23 mouse cellular contexts compared by ENCODE assay signal in genomic region chr1:75158990-75159389, GRCm38 (mm10). TPM values are rescaled to one million over a fixed set of nuclear protein-coding genes. Genes with fewer than 3 reads are reported as not detected.
"Had no signal": no experiment of that assay in that cellular context is flagged by ENCODE, and none has a peak within 500 bp of the region (broad histone marks: within the 10 kb centered on the region; RNA-seq: fewer than 3 reads in every experiment).

No protein-coding gene starts in this region.

- H3K27ac ChIP-seq: kidney, postnatal 0 days; layer of hippocampus, adult 2 months; stomach, postnatal 0 days had no signal

- H3K27me3 ChIP-seq: megakaryocyte, embryonic 14.5 days had no signal

- H3K4me3 ChIP-seq: layer of hippocampus, adult 2 months; megakaryocyte, embryonic 14.5 days had no signal

- ATAC-seq: inflammation-experienced regulatory T-cells, adult 6 months; intestine, embryonic 16.5 days had no signal

- H3K4me2 ChIP-seq: midbrain, embryonic 11.5 days had no signal

- DNase-seq: kidney, adult 18-20 months; kidney, postnatal 25 days; layer of hippocampus, adult 9-11 months; lung, adult 18-20 months; lung, postnatal 14 days; lung, postnatal 4 days; midbrain, embryonic 14.5 days; right cerebral cortex, postnatal 14 days; right cerebral cortex, postnatal 4 days; thymus, adult 2 months; thymus, postnatal 14 days; thymus, postnatal 4 days had no signal

RNA-seq across cellular contexts. Expression of gene Slc23a3, which starts 25.3 kb away (rescaled TPM):
- total RNA-seq: midbrain, postnatal 0 days had no signal
- polyA plus RNA-seq: limb, embryonic 11.5 days; midbrain, embryonic 11.5 days; midbrain, embryonic 14.5 days; midbrain, postnatal 0 days; neural tube, embryonic 11.5 days; neural tube, embryonic 14.5 days had no signal
